Mouse (Mus musculus) left cerebral cortex, adult 8-10 months (tissue): ENCODE measurements around the gene Pdxp. TPM values are rescaled to one million over a fixed set of nuclear protein-coding genes. Genes with fewer than 3 reads are reported as not detected.

Experiments
- DNase-seq, 2 experiments: peaks; one replicate each; pipeline ENCODE4 v3.0.0; 2022; ENCODE audit warnings: low spot score in 2 of 2
- microRNA-seq, 2 experiments: library from miRNA; unstranded; fragments of <30 nt; microRNA quantifications; one replicate each; pipeline ENCODE4 v1.2.0; 2022
- total RNA-seq, 4 experiments: library from RNA; stranded (reverse); gene quantifications; 2 replicates each; pipeline ENCODE4 v1.2.4; 2022

Gene Pdxp
- total RNA-seq, 4 experiments from 2014 or later, result 157 to 176 (median 166) TPM

- peak in 1 of 2 experiments; percentile 35 for DNase-seq
Observed at GRCm38 (mm10) chr15:78962885-78963284, 49.2 kb downstream of the Pdxp start.

Small RNAs within 50 kb of the gene (microRNA-seq; reads per million reads assigned to microRNA genes)
- gene Mir6955, result 0.22 to 1.5 reads per million in 2 experiments

Other genes starting within 250 kb of the Pdxp start
- gene Elfn2, start 195.1 kb upstream of the Pdxp start, total RNA-seq, result 100 to 1,000 TPM; 136 to 151 (median 145) TPM
- 1 to 10 TPM; 4.2 to 8.9 (median 6.4) TPM for gene Mfng, start 140.4 kb upstream of the Pdxp start, total RNA-seq
- 1 to 10 TPM; 4.9 to 5.4 (median 5.0) TPM for gene Card10, start 110.9 kb upstream of the Pdxp start, total RNA-seq
- gene Cdc42ep1, start 71.3 kb upstream of the Pdxp start, total RNA-seq, result 10 to 100 TPM; 16.8 to 22.9 (median 20.1) TPM
- not detected for gene Lgals2, start 58.4 kb upstream of the Pdxp start, total RNA-seq
- 10 to 100 TPM; 53.5 to 64.7 (median 57.6) TPM for gene Gga1, start 36.7 kb upstream of the Pdxp start, total RNA-seq
- under 1 TPM in 2 of 4 experiments, not detected in 2; 0.36 to 0.46 TPM for gene Gm49510, start 14.3 kb upstream of the Pdxp start, total RNA-seq
- gene Sh3bp1, start 14.2 kb upstream of the Pdxp start, total RNA-seq, result 10 to 100 TPM; 26.2 to 38.6 (median 32.2) TPM
- gene Lgals1, start 12.8 kb downstream of the Pdxp start, total RNA-seq, result 10 to 100 TPM; 19.2 to 31.4 (median 26.5) TPM
- gene Nol12, start 21.0 kb downstream of the Pdxp start, total RNA-seq, result 10 to 100 TPM; 35.8 to 43.5 (median 39.9) TPM
- gene Triobp, start 33.8 kb downstream of the Pdxp start, total RNA-seq, result 10 to 100 TPM; 10.8 to 16.3 (median 11.7) TPM
- gene H1f0, start 114.5 kb downstream of the Pdxp start, total RNA-seq, result 10 to 100 TPM; 84.9 to 94.2 (median 89.5) TPM
- under 1 TPM in 3 of 4 experiments, not detected in 1; 0.30 to 0.72 (median 0.37) TPM for gene Galr3, start 128.0 kb downstream of the Pdxp start, total RNA-seq
- 10 to 100 TPM; 16.5 to 20.1 (median 18.4) TPM for gene Ankrd54, start 149.0 kb downstream of the Pdxp start, total RNA-seq
- gene Eif3l, start 161.3 kb downstream of the Pdxp start, total RNA-seq, result 10 to 100 TPM; 73.8 to 77.0 (median 75.3) TPM
- gene Micall1, start 195.0 kb downstream of the Pdxp start, total RNA-seq, result 10 to 100 TPM; 28.9 to 32.0 (median 30.4) TPM
- 100 to 1,000 TPM in 2 of 4 experiments, 10 to 100 TPM in 2; 83.7 to 108 (median 99.6) TPM for gene Polr2f, start 227.1 kb downstream of the Pdxp start, total RNA-seq
- gene 1700088E04Rik, start 227.3 kb downstream of the Pdxp start, total RNA-seq, result 10 to 100 TPM; 10.1 to 14.4 (median 11.3) TPM